Mouse (Mus musculus): ENCODE measurements around the gene Arntl2.

GRCm38 (mm10) chr6:146838863-146839262 is 43.0 kb downstream of the Arntl2 start:
- TF ChIP-seq CTCF (IDR thresholded peaks at IDR 0.05; ENCODE audit: low read depth) (no peak), EP300 (optimal IDR thresholded peaks at IDR 0.05) (no peak)
